Mouse (Mus musculus) spleen, adult 2 months (tissue): ENCODE data around the gene Iapp. TPM values are rescaled to one million over a fixed set of nuclear protein-coding genes. Genes with fewer than 3 reads are reported as not detected.
"Not testable (repeated sequence)": the region's sequence is repeated elsewhere in the genome, so short reads cannot be mapped to it uniquely, and the experiment has no call there.

Experiments used
- DNase-seq, 2 experiments: peaks; one replicate each; pipeline versions ENCODE4 v3.0.0 to v3.0.0-alpha.2; 2012 to 2021; ENCODE audit warnings: low spot score in 2 of 2, low read depth in 1 of 2
- H3K27ac ChIP-seq: fragments of 200-500 bp; 2 replicates; pipeline ENCODE4 v1.5.1; 2012; ENCODE audit warnings: low read length, inconsistent platforms; ENCODE audit not compliant: insufficient read depth
- H3K27me3 ChIP-seq: fragments of 200-500 bp; 2 replicates; pipeline ENCODE4 v1.6.1; 2012; ENCODE audit warnings: mild to moderate bottlenecking, moderate library complexity, low read length, inconsistent platforms; ENCODE audit not compliant: control insufficient read depth, insufficient read depth
- H3K36me3 ChIP-seq: fragments of 200-500 bp; 2 replicates; pipeline ENCODE4 v1.6.1; 2012; ENCODE audit warnings: mild to moderate bottlenecking, low read length, inconsistent platforms; ENCODE audit not compliant: control insufficient read depth, insufficient read depth
- H3K4me1 ChIP-seq: fragments of 200-500 bp; 2 replicates; pipeline ENCODE4 v1.6.1; 2011; ENCODE audit warnings: inconsistent platforms; ENCODE audit not compliant: control insufficient read depth, insufficient read depth, insufficient read length
- H3K4me3 ChIP-seq: fragments of 200-500 bp; 2 replicates; pipeline ENCODE4 v1.5.1; 2011; ENCODE audit warnings: mild to moderate bottlenecking, inconsistent platforms; ENCODE audit not compliant: insufficient read depth, insufficient read length; ENCODE audit errors: extremely low read depth
- CTCF ChIP-seq: fragments of 200-500 bp; IDR thresholded peaks from 2 replicates; pipeline ENCODE4 v1.5.1; 2011; ENCODE audit warnings: mild to moderate bottlenecking, inconsistent platforms; ENCODE audit not compliant: insufficient read depth, insufficient read length, insufficient replicate concordance; ENCODE audit errors: extremely low read depth
- POLR2A ChIP-seq: fragments of 200-500 bp; IDR thresholded peaks from 2 replicates; pipeline ENCODE4 v1.6.1; 2011; ENCODE audit warnings: low read depth, low read length, inconsistent platforms
- WGBS: fragments of 180-500 bp; shearing (Covaris S2); methylation state at CpG from one replicate; pipeline ENCODE4 v1.1.7; 2018; 5-methylcytosine and 5-hydroxymethylcytosine counted together
- polyA plus RNA-seq: library from polyadenylated mRNA; depleted of rRNA; stranded (reverse); fragments of >200 nt; gene quantifications from 2 replicates; pipeline ENCODE4 v1.2.3, GENCODE M21; 2012; rRNA removed

Gene Iapp
- polyA plus RNA-seq, 1 experiment: 0.40 TPM

- 46% methylated on average over 12 of the region's 12 CpGs for WGBS
- TF ChIP-seq CTCF (no peak), POLR2A (no peak)
- H3K4me3 ChIP-seq: peak overlapping the region; percentile 100; the same call in 1 of the 2 replicates
- DNase-seq: no peak
- H3K4me1 ChIP-seq: no peaks in the 10 kb centered on the region; the same call in 1 of the 2 replicates
- H3K27ac ChIP-seq: no peak overlapping the region; the same call in 1 of the 2 replicates
- no peaks in the 10 kb centered on the region for H3K27me3 ChIP-seq
- peaks cover 8% of the 10 kb centered on the region for H3K36me3 ChIP-seq
Observed at GRCm38 (mm10) chr6:142346181-142347110, 48.2 kb downstream of the Iapp start.

DNA sequence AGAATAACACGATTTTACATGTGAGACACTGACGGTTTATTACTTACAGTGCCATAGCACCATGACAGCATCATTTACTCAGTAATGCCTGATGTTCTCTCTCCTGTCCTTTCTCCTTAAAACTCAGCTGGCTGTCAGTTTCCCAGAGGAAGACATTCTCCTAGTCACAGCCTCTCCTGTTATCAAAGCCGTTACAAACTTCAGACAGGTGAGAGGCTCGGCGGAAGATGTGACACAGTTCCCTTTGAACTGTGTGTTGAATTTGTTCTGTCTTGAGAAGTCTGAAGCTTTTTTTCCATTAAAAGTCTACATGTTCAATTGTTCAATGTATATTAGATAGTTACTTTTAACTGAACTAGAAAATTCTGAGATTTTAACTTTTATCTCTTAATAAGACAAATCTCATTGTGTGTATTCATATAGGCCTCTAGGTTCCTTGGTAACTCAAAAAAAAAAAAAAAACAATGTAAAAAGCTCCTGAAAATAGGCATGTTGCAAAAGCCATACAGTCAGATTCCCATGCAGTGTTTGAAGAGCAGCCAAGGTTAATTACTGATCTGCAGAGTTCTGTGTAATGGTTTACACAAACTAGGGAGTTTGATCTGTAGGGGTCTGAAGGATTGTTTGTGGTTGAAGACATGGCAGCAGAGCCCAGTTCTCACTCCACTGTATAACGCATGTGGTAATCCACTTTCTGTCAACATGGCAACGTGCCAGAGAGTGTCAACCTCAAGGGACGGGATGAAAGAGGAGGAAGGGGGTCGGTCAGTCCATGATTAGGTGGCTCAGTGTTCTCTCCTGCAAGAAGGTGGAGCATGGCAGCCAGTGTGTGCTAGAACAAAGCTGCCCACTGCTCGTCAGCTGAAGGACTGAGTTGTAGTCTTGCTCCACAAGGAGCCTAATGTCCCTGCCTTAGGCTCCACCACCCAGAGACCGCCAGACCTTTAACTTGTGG, 49.5 kb downstream of the Iapp start:
- no peak overlapping the region for H3K4me3 ChIP-seq
- H3K27ac ChIP-seq: no peak overlapping the region
- no peak for TF ChIP-seq POLR2A
- TF ChIP-seq CTCF: no peak
- H3K36me3 ChIP-seq: peaks cover 9% of the 10 kb centered on the region
- no peaks in the 10 kb centered on the region for H3K27me3 ChIP-seq
- H3K4me1 ChIP-seq: no peaks in the 10 kb centered on the region; the same call in 1 of the 2 replicates
- DNase-seq: no peak
- WGBS: 84% methylated on average over 11 of the region's 11 CpGs

DNA sequence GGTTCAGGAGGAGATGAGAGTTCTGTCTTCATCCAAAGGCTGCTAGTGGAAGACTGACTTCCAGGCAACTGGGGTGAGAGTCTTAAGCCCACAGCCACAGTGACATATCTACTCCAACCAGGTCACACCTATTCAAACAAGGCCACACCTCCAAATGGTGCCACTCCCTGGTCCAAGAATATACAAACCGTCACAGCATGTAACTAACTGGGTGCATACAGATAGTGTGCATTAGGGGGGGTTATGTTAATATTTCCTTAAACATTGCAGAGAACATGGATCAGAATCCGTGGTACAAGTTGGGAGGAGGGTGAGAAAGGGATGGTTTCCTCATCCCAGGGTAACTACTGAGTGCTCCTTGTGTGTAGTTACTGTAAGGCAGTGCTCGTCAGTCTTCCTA, 53.9 kb downstream of the Iapp start:
- peaks cover 20% of the 10 kb centered on the region for H3K36me3 ChIP-seq
- H3K27me3 ChIP-seq, H3K27ac ChIP-seq, H3K4me3 ChIP-seq, H3K4me1 ChIP-seq, DNase-seq: not testable (repeated sequence)
- WGBS: 87% methylated on average over 3 of the region's 3 CpGs

Other genes with a start within 250 kb of the Iapp start
- not detected in 2 replicates for gene Slco1a6, start 89.9 kb upstream of the Iapp start, polyA plus RNA-seq
- not detected in 2 replicates for gene Slco1a5, start 24.6 kb downstream of the Iapp start, polyA plus RNA-seq
- 2.7 and 2.8 TPM in 2 replicates for gene Pyroxd1, start 47.2 kb downstream of the Iapp start, polyA plus RNA-seq
- 8.1 and 8.9 TPM in 2 replicates for gene Recql, start 88.7 kb downstream of the Iapp start, polyA plus RNA-seq
- gene Golt1b, start 88.8 kb downstream of the Iapp start, polyA plus RNA-seq: 2.9 and 3.1 TPM in 2 replicates
- gene Spx, start 115.0 kb downstream of the Iapp start, polyA plus RNA-seq: 0.30 and 0.32 TPM in 2 replicates
- gene Gys2, start 174.7 kb downstream of the Iapp start, polyA plus RNA-seq: 0.02 TPM in 1 of 2 replicates, not detected in the other
- gene Ldhb, start 209.5 kb downstream of the Iapp start, polyA plus RNA-seq: 5.6 and 5.8 TPM in 2 replicates